Mouse (Mus musculus) spleen, adult 18-20 months (tissue): Measurements from ENCODE around the gene Mitf.

Source experiments
- DNase-seq, 2 experiments: peaks; one replicate each; pipeline ENCODE4 v3.0.0; 2022; ENCODE audit warnings: mixed read lengths in 2 of 2

Gene Mitf

DNA sequence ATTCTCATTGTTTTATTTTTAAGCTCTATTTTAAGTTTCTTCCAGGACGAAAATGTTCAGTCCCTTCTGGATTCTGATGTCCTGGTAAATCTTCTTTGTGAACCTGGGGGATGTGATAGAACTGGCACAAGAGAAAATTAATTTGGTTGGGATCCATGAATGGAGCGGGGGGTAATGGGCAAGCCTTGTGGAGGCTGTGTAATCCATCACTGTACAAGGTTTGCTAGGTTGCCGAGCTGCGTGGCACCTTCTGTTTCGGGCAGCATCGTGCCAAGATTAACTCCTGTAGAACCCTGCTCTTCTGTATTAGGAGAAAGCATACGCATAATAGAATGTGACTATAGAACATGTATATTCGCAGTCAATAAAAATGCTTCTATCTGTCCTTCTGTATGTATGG, 76.1 kb downstream of the Mitf start:
- no peak for DNase-seq

DNA sequence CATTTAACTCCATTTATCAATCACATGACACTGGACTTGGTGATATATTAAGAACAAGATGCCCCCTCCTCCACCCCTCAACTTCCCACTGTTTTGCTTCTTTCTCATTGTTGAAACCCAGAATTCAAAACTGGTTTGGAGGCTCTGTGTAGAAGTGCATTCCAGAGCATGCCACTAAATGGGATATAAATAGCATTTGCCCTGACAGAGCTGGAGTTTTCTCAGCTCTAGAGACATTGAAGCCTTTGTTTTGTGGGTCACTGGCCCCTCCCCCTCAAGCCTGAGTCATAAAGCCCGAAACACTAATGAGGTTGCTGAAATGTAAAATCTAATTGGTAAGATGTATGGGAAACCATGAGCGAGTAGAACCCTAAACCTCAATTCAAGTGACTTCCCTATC, 76.6 kb downstream of the Mitf start:
- no peak for DNase-seq

DNA sequence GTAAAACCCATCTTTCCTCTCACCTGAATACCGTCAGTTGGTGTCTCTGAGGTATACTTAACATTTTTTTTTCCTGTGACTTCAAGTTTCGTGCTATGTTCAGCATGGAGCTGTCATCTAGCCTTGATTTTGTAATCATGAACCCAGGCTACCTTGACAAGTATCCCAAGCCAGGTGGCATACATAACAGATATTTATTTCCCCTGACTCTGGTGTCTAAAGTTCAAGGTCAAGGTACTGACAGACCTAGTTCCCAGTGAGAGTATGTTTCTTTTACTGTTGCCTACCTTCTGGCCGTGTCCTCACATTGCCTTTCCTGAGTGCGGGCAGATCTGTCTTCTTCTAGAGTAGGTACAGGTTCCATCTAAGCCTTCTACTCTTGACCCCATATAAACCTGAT, 78.1 kb downstream of the Mitf start:
- DNase-seq: no peak

DNA sequence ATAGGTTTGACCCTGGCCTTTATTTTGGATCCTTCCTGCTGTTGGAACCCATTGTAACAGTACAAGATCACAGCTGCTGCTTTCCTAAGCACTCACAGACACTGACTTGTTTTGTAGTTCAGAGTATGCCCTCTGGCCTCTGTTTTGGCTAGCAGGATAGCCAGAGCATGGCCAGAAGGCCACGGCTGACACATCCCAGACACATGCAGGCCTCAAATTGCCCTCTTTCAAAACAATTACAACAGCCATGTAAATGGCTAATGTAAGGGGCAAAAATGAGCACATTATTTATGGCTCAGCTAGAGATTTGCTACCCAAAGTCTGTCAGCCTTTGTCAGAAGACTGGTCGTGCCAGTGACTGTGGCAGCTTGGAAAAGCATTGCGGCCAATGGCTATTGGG, 78.8 kb downstream of the Mitf start:
- no peak for DNase-seq

DNA sequence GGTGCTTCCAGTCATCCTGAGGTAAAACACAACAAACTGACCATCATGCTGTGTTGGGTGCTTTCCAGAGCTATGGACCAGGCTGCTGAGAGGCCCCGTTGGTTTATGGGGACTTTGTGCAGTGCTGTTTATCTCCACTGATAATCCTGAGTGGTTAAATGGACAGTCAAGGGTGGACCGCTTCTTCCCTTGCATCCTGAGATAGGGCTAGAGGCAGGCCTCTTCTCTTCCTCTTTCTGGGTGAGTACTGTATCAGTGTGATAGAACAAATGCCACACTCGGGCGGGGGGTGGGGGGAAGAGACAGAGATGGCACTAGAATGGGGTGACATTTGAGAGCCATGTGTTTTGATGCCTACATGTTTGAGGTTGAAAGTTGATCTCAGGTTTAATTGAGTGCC, 81.0 kb downstream of the Mitf start:
- no peak for DNase-seq

DNA sequence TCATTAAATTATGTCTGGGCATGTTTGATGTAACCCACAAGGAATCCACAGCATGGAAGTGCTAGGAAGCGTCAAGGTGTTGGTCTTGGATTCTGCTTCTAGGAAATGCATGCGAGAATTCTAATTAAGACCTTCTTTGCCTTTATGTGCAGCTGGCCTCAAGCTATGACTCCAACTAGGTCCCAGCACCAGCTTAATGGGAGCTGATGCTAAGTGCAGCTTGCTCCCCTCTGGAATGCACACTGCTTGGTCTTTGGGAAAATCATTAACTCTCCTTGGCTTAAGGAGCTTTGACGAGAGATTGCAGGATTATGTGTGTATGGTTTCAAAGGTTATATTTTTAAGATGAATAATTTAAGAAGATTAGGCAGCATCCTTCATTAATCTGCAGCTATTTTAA, 81.7 kb downstream of the Mitf start:
- no peak for DNase-seq

DNA sequence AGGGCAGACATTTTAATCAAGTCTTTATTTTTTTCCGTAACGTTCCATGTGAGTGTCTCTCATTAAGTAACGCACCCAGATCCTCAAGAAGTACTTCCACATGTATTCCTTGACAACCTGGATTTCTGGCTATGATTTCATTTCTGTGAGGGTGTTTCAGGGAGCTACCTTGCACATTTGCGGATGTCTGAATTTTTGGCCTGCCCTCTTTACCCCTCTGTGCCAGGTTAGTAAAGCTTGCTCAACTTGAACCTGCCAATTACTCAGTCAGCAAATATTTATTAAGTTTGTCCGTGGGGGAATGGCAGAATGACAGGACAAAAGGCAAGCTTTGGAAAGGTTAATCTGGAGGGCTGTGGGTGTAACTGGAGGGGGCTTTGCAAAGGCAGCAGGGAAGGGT, 86.7 kb downstream of the Mitf start:
- no peak for DNase-seq

DNA sequence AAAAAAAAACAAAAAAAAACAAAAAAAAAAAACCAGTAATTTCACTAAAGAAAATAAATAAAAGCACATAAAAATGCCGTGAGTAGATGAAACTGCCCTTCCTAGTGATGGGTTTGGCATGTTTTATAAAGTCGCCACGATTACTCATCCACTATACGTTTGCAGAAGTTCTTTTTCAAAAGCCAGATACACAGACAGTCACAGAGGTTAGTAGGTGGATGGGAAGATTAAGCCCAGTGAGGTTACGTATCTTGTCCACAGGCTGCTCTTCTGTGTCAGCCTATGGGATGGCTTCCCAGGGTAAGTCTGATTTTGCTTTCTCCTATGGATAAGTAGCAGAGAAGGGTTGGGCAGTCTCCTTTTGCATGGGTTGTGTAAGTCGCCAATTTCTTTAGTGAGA, 90.3 kb downstream of the Mitf start:
- DNase-seq: no peak

DNA sequence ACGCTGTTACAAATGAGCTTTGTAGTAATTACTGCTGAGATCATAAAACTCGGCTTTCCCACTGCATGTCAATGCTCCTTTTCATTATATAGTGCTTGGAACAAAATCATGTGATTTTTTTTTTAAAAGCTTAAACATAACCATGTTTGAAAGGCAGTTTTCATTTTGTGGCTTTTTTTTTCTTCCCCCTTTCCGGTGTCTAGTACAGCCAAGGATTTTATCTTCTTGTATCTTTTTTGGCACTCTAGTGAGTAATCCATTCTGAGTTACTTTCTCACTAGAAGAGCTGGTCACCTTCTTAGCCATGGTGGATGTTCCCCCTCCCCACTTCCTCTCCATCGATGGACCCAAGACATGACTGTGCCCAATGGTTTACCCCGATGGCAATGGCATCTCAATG, 91.2 kb downstream of the Mitf start:
- DNase-seq: no peak

DNA sequence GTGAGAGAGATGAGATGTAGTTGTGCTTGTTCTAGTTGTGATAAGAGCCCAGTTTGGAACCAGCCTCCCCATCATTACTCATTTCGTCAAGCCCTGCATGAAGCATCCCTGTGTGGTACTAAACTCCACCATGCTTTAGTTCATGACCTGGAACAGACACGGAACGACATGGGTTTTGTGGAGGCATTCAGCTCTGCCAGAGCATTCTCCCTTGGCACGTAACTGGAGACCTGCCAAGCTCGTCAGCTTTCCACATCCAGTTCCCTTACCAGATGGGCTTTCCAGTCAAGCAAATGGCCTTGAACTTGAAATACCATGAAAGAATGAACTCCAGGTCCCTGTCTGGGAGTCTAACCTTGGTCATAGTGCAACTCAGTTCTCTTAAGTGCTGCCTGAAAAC, 94.7 kb downstream of the Mitf start:
- DNase-seq: no peak

DNA sequence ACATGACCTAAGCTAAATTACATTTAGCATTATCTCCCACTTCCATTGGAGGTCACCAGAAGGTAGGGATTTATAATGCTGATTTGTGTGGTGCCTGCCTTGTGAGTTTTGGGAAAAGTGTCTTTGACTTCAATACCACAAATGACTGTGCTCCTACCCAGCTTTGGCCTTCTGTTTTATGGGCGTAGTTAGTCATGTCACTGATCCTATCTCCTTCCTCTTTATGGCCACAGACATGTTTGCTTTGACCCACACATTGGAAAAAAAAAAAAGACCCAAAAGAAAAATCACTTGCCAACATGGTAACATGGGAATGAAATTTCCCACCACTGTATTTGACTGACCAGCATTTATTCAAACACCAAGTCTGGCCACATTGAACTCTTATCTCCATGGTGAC, 95.4 kb downstream of the Mitf start:
- DNase-seq: no peak

DNA sequence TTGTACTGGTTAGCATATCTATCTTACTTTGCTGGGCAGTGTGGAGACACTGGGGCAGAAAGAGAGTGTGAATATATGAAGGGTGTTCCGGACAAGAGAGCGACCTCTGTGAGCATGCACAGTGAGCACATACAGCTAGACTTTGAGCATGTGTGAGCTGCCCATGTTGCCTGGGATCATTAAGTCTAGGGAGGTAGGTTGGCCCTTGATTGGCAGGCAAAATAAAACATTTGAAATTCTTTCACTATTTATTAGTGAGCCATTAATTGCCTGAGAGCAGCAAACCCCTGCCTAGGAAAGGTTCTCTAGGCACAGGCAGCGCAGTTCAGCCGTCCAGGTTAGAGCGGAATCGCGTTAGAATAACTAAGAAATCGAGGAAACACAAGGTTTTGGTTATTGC, 107.9 kb downstream of the Mitf start:
- DNase-seq: no peak

DNA sequence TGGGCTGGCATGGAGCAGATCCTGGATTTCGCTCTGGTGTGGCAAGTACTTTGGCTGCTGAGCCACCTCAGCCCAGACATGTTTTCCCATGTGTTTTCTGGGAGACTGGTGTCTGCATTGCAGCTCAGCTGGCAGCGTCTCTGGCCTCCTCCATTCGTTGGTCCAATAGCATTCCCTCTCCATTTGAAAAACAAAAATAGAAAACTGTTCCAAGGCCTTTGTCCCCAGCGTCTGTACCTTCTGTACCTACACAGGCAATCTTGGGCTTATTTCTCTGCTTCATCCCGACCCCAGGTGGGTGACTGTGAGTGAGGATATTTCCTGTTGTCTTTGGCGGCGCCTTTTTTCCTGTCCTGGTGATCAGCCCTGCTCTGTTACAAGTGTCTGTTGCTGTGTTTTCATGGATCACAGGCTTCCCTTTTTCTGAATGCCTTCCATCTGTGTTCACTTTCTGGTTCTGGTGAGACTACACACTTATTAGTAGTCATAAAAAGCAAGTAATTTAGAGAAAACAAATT, 109.6 kb downstream of the Mitf start:
- no peak for DNase-seq

DNA sequence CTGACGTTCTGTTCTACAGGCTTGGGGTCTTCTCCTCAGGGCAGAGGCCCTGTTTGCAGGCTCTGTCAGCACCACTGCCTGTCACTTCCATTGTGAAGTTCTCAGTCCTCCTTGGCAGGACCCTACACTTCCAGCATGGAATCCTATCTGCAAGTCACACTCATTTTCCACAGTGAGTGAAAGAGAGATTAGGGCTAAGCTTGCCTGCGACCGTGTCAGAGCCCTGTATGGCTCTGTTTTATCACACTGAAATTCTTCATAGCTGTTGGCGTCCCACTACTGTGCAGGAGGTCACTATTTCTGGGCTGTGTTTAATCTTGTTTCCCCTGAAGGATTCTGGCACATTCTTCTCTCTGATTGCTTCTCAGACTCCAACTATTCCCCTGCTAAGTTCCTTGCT, 111.2 kb downstream of the Mitf start:
- DNase-seq: no peak

DNA sequence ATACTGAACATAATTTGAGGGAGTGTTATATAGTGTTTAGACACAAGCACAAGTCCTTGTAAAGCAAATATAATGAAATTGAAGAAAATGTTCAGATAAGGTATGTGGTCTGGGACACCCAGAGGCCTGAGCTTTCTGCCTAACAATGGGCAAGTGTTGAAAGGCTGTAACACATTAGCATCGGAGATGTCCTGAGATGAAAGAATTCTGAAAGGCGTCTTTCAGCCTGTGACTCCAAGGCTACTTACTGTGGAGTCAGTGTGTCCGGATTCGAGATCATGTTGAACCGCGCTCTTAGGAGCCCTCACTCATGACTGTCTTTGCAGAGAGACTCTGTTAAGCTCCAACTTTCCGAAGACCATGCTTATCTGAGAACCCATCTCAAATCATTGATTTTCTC, 111.6 kb downstream of the Mitf start:
- no peak for DNase-seq

DNA sequence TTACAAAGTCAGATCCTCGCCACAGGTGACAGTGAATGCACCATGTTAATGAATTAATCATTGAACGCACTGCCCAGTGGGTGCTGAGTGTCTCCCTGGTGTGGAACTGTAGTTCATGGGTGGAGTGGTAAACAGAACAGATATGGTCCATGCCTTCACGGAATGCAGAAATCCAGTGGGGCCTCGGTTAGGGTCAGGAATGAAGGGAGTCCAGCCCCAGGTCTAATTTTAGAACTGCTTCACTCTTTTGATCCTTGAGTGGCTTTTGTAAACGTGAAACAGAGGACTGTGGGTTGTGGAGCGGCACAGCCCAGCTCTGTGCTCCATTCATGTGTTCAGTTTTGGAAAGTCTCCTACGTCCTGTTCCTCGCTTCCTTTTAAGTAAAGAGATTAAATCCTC, 112.4 kb downstream of the Mitf start:
- no peak for DNase-seq

DNA sequence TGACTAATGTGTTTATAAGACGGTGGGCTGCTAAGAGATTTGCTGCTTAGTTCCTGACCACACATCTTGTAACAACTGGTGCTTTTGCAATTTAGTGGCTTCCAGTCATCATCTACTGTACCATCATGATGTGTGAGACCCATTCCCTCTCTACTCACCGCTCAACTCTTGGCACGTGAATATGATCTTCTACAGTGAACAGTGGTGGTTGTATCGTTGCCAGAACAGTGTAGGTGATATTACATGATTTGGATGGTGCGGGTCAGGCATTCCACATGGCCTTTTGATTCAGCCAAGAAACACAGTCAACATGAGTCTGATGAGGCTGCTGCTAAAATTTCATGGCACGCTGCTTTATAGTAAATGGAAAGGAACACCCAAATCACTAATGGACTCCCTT, 114.7 kb downstream of the Mitf start:
- DNase-seq: no peak

DNA sequence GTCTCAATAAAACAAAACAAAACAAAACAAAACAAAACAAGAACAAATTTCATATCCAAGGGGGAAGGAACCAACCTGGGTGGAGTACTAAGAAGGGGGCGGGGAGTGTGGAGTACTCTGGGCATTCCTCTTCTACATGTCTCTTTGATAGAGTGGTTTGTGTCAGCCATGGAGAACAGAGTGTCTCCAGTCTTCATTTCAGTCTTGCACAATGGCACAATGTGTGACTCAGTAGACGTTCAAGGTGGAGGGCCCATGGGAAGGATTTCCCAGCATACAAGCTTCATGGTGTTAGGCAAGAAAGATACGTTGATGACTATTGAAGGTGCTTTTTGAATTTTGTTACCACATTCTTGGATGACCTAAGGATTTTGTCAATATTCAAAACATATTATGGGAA, 117.4 kb downstream of the Mitf start:
- no peak for DNase-seq

DNA sequence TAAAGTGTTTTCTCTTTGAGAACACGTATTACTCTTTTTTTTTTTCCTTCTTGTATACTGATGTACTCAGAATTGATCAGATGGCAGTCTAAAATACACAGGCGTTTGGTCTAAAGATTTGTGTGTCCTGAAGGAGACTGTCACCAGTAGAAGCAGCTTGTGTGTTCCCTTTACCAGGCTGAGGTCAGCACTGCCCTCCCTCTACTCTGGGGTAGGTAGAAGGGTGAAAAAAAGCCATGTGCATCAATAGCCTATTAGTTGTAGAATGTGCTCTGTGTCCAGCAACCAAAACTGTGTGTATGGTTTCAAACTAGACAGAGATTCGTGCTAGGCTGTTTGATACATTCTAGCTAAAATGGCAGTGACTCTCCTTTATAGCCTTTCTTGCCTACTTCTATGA, 122.2 kb downstream of the Mitf start:
- no peak for DNase-seq

DNA sequence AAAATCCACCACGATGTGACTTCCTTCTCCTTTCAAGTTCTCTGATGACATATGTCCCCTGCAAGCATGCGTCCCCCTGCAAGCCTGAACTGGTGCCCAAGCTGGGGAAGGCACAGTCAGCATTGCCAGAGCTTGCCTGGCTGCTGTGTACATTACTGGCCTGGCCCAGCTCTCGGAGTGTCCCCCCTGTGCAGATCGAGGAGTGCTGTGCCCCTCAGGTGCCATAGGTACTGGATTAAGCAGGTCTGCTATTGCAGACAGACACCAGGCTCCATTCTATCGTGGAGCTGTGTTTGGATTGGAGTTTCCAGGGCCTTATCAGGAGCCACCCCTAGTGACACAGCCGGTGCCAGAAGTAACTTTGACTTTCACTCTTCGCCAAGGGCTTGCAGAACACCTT, 122.6 kb downstream of the Mitf start:
- DNase-seq: no peak

DNA sequence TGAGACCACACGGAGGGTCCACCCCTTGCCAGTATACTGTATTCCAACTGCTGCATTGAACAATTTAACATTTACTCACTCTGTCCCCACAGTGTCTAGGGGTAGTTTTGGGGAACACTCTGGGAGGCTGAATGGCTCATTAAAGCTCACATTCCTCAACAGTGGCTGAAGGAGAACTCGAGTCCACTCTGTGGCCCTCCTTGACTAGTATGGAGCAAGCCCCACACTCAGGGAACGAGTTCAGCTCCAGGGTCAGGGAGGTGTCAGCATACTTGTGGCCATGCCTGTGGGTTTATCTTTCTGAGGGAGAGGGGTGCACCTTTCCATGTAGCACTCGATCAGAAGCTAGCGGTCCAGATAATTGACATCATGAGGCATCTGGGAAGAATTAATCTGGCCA, 130.3 kb downstream of the Mitf start:
- no peak for DNase-seq

DNA sequence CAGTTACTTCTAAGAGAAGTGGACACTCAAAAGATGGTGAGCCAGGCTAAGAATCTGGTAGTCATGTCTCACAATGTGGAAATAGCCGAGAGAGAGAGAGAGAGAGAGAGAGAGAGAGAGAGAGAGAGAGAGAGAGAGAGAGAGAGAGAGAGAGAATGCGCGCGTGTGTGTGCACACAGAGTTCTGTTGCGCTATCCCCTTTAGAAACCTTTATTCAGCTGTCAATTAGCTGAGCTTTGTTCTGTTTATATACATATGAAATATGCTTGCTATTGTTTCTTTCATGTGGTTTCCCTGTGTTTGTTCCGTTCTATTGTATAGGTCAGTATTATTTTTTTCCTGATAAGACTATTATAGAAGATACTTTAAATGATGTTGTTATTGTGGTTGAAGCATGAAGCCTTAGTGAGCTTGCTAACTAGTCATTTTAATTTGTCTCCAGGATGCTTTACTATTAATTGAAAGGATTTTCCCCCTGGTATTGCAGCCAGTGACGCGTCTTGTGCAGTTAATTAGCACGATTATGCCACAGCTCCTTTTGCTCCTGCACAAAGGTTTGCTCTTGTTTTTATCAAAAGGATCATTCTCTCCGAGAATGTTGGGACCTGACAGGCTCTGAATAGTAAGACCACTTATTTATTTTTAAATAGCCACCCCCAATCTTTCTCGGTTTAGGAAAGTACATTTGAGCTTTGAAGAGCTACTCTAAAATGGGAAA, 131.2 kb downstream of the Mitf start:
- DNase-seq: no peak

DNA sequence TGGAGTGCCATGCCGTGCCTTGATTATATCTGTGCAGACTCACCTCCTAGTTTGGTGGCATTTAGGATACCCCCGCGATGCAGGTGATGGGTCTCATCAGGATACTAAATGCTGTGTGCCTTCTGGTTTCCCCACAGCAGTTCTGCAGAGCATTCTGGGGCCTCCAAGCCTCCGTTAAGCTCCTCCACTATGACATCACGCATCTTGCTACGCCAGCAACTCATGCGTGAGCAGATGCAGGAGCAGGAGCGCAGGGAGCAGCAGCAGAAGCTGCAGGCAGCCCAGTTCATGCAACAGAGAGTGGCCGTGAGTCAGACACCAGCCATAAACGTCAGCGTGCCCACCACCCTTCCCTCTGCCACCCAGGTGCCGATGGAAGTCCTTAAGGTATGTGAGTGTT, 134.1 kb downstream of the Mitf start:
- no peak for DNase-seq

DNA sequence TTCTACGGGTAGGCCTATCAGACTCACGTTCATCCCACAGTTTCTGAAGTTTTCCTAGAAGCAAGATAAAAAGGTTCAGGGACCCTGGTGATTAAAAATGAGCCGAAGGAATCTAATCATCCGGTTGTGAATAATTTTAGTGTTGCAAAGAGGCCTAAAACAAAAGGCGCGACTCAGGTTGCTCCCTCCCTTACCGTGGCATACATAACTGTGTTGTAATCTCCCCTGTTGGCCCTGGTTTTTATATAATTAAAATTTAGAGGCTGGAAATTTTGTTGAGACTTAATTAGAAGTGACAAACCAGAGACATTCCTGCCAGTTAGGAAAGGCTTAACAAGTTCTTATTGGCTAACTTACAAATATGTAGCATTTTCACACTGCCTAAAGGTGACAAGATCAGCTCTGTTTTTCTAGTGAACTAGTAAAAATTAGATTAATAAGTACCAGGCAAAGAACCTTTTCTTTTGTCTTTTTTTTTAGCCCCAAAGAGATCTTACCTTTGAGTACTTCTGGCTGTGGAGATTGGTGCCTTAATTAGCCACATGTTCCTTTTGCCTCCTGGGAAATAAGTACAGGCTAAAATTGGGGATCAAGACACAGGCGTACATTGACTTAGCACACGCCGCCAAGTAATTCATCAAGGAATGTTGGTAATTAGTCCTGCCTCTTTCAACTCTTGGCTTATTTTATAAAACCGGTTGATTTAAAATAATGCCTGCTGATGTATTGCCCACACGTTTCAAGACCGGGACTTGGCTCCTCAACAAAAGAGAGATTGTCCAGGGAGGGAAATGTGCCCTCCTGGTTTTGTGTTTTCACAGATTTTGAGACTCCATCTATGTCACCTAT, 143.4 kb downstream of the Mitf start:
- DNase-seq: no peak

DNA sequence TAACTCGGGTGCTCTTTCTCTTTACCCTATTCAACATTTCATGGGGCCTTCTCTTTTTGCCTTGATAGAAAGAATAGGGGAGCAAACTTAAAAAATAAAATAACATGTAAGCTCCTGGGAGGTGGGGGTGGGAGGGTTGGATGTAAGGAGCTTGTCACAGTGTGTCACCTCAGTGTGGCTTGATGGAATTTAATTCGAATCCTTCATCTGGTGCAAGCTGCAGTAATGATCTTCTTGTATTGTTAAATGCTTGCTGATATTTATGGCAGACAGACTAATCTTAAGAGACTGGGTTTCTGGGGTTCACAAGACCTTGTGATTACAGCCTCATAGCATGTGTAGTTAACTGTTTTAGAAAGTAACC, 144.0 kb downstream of the Mitf start:
- DNase-seq: no peak
